ENCODE assay signal across 10 mouse cellular contexts in genomic region chr7:84089777-84090176, GRCm38 (mm10). TPM values are rescaled to one million over a fixed set of nuclear protein-coding genes. Genes with fewer than 3 reads are reported as not detected.
DNase-seq lines count a peak whose midpoint lies in the region; ATAC-seq lines count a peak whose summit lies in the region.
"Had no signal": no experiment of that assay in that cellular context is flagged by ENCODE, and none has a peak within 500 bp of the region (broad histone marks: within the 10 kb centered on the region; RNA-seq: fewer than 3 reads in every experiment).

No protein-coding gene starts in this region.

- no peak overlapping the region for H3K4me2 ChIP-seq in kidney, embryonic 14.5 days (replicated peaks; ENCODE audit: low read depth, low read length)
- no peak overlapping the region for H3K4me2 ChIP-seq in midbrain, embryonic 16.5 days (ENCODE audit: low read length)
- H3K4me2 ChIP-seq: hindbrain, embryonic 15.5 days; limb, embryonic 13.5 days had no signal

- ATAC-seq in kidney, embryonic 14.5 days (ENCODE audit: low FRiP score, low TSS enrichment) = no peak
- no peak for ATAC-seq in midbrain, embryonic 16.5 days

- peak; percentile 45 for DNase-seq in kidney, adult 18-20 months
- DNase-seq in CD4-positive helper T cell, adult 2 months (ENCODE audit: low read depth, low spot score) = peak; percentile 24
- peak; percentile 15 for DNase-seq in MEL-GATA-1-ER (ENCODE audit: extremely low read depth, low read depth)
- DNase-seq in lung, postnatal 36 days = peak; percentile 56
- DNase-seq in gastrocnemius, postnatal 4 days (ENCODE audit: low spot score in 2 of 2) = no peak

- peaks cover 5% of the 10 kb centered on the region; the same call in 1 of the 2 replicates for H3K4me1 ChIP-seq in kidney, embryonic 14.5 days (ENCODE audit: control insufficient read depth, insufficient read depth, low read length)
- peaks cover 11% of the 10 kb centered on the region; the same call in 1 of the 2 replicates for H3K4me1 ChIP-seq in midbrain, embryonic 16.5 days (ENCODE audit: control insufficient read depth, insufficient read depth, low read length)

- peaks cover 18% of the 10 kb centered on the region for H3K27me3 ChIP-seq in kidney, embryonic 14.5 days (ENCODE audit: control insufficient read depth, insufficient read depth, low read length)
- H3K27me3 ChIP-seq in midbrain, embryonic 16.5 days (ENCODE audit: control insufficient read depth, insufficient read depth, low read depth, low read length) = peaks cover 7% of the 10 kb centered on the region

- no peak overlapping the region for H3K27ac ChIP-seq in kidney, embryonic 14.5 days (ENCODE audit: low read depth, low read length)
- no peak overlapping the region for H3K27ac ChIP-seq in midbrain, embryonic 16.5 days (ENCODE audit: low read length)
- H3K27ac ChIP-seq: embryonic facial prominence, embryonic 10.5 days; hindbrain, embryonic 15.5 days; limb, embryonic 13.5 days had no signal

- H3K36me3 ChIP-seq in kidney, embryonic 14.5 days (ENCODE audit: control insufficient read depth, insufficient read depth, low read length) = no peaks in the 10 kb centered on the region
- H3K36me3 ChIP-seq in midbrain, embryonic 16.5 days (ENCODE audit: control insufficient read depth, insufficient read depth, low read length) = no peaks in the 10 kb centered on the region
- H3K36me3 ChIP-seq: embryonic facial prominence, embryonic 10.5 days; hindbrain, embryonic 15.5 days; limb, embryonic 13.5 days had no signal

- no peak overlapping the region for H3K4me3 ChIP-seq in kidney, embryonic 14.5 days (ENCODE audit: low read length)
- no peak overlapping the region for H3K4me3 ChIP-seq in midbrain, embryonic 16.5 days (ENCODE audit: low read depth, low read length)
- H3K4me3 ChIP-seq: embryonic facial prominence, embryonic 10.5 days; hindbrain, embryonic 15.5 days; limb, embryonic 13.5 days had no signal

- WGBS in kidney, embryonic 14.5 days = 22% methylated on average over 1 of the region's 1 CpGs
- 10% methylated on average over 1 of the region's 1 CpGs for WGBS in midbrain, embryonic 16.5 days

- no peak overlapping the region for H3K9ac ChIP-seq in kidney, embryonic 14.5 days (ENCODE audit: low read depth, low read length)
- H3K9ac ChIP-seq in midbrain, embryonic 16.5 days (ENCODE audit: low read depth, low read length) = no peak overlapping the region
- H3K9ac ChIP-seq: hindbrain, embryonic 15.5 days; limb, embryonic 13.5 days had no signal

- no peaks in the 10 kb centered on the region for H3K9me3 ChIP-seq in kidney, embryonic 14.5 days (ENCODE audit: control insufficient read depth, low read length)
- no peaks in the 10 kb centered on the region for H3K9me3 ChIP-seq in midbrain, embryonic 16.5 days (replicated peaks; ENCODE audit: control insufficient read depth, low read length, poor library complexity, severe bottlenecking)
- H3K9me3 ChIP-seq: embryonic facial prominence, embryonic 10.5 days; hindbrain, embryonic 15.5 days; limb, embryonic 13.5 days had no signal

RNA-seq across cellular contexts. Expression of gene Cemip, which starts 3.5 kb away (rescaled TPM):
- 0.16 and 0.36 TPM in 2 replicates for polyA plus RNA-seq in kidney, embryonic 14.5 days (2014; fragmentation: Nextera tagmentation; extraction: Ambion mirVana)
- 0.61 and 0.75 TPM in 2 replicates for polyA plus RNA-seq in midbrain, embryonic 16.5 days (2015; fragmentation: Nextera tagmentation; extraction: Ambion mirVana)
- under 1 TPM; 0.62 to 0.69 TPM for total RNA-seq in gastrocnemius, postnatal 4 days (2021)

Comparison
In these comparisons a context has a peak if more than half of its experiments do, and no peak if none do; other contexts are left out.
1. DNase-seq: peak in kidney, adult 18-20 months (single experiment), CD4-positive helper T cell, adult 2 months (single experiment), MEL-GATA-1-ER (single experiment) and lung, postnatal 36 days (single experiment); none in gastrocnemius, postnatal 4 days (0 of 2).